Mouse (Mus musculus): ENCODE measurements at regions not wholly inside any gene's neighbourhood (a gene's known extent, or its start where the extent isn't known, plus 50 kb on each side); places are given as distances from the start of the nearest gene placed in this dataset.

DNA sequence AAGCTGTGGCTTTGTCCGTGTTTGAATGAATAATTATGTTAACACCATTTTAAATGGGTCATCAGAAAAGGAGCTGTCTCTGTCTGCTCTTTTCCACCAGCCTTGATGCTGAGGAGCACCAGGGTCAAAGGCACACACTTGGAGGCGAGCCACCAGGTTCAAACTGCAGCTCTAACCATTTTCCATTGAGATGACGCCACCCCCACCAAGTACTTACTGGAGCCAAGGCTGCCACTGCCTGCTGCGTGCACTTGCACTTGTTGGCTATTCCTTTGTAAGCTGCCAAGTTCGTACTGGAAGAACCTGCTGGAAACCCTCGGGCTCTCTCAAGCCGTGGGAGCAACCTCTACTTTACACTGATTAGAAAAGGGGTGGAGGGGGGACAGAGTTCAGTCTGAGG, 154.5 kb downstream of the H2al1j start:
- TF ChIP-seq CTCF (conservative IDR thresholded peaks at IDR 0.05; ENCODE audit: low read length), result no peak
- no peak for TF ChIP-seq POU5F1 (IDR thresholded peaks at IDR 0.05; ENCODE audit: borderline replicate concordance, low read length)
- no peak for TF ChIP-seq NANOG (IDR thresholded peaks at IDR 0.05; ENCODE audit: borderline replicate concordance, low read length)
